Mouse (Mus musculus): ENCODE results near the gene Lrrfip2. TPM values are rescaled to one million over a fixed set of nuclear protein-coding genes. Genes with fewer than 3 reads are reported as not detected.

The Lrrfip2 gene
- polyA plus RNA-seq, 1 experiment from 2014 or later, result 39.6 TPM

DNA sequence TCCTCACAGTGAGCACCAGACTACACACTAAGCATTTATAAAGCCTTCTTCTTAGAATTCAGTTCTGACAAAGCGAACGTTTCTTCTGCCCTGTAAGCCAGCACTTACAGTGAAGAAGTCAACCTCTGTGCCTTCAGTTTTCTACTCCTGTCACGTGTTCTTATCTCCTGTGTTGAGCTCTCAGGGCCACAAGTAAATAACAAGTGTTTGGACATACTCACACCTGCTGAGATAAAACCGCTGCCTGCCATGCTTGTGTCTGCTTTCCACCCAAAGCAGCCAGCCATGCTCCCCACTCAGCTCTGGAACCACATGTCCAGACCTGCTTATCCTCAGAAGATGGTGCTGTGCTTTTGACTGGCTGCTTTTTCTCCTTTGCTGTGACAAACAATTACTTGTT lies 49.2 kb downstream of the Lrrfip2 start:
- Histone ChIP-seq H3K4me3 (replicated peaks; ENCODE audit: low read depth, low read length) (no peak overlapping the region), H3K27ac (no peak overlapping the region), H3K9me3 (replicated peaks; ENCODE audit: low read length) (no peaks in the 10 kb centered on the region), H3K4me1 (replicated peaks; ENCODE audit: insufficient read depth, low read length) (no peaks in the 10 kb centered on the region), H3K4me2 (ENCODE audit: low read length) (no peak overlapping the region), H3K36me3 (ENCODE audit: insufficient read depth, low read length) (0 out of 2 replicates have a peak, but pooled peaks cover 4% of the 10 kb centered on the region), H3K27me3 (ENCODE audit: insufficient read depth, low read length) (no peaks in the 10 kb centered on the region), H3K9ac (ENCODE audit: low read depth, low read length) (no peak overlapping the region)
- TF ChIP-seq CTCF (IDR thresholded peaks at IDR 0.05; ENCODE audit: low read depth), result no peak
- DNase-seq (ENCODE audit: low spot score), result no peak
- no peak for ATAC-seq (replicated peaks; ENCODE audit: low FRiP score, low read depth)
- 82% methylated on average over 4 of the region's 4 CpGs for WGBS

DNA sequence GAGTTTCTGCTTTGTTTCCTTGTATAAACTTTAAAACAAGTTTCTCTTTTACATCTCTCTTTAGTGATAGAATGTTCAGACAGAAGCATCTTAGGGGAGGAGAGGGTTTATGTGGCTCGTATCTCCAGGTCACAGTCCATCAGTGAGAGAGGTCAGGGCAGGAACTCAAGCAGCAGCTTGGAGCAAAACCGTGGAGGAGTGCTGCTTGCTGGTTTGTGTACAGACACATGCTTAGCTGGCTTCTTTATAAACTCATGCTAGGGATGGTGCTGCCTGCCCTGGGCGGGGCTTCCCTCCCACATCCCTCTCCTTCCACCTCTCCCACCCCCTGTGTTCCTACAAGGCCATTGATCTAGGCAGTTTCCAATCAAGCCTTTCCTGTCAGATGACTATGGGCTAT lies 53.0 kb downstream of the Lrrfip2 start:
- Histone ChIP-seq H3K4me2 (ENCODE audit: low read length) (no peak overlapping the region), H3K36me3 (ENCODE audit: insufficient read depth, low read length) (no peaks in the 10 kb centered on the region), H3K9me3 (replicated peaks; ENCODE audit: low read length) (no peaks in the 10 kb centered on the region), H3K4me3 (replicated peaks; ENCODE audit: low read depth, low read length) (no peak overlapping the region), H3K27me3 (ENCODE audit: insufficient read depth, low read length) (no peaks in the 10 kb centered on the region), H3K27ac (0 out of 2 replicates have a peak overlapping the region, but pooled peaks have one; percentile 4), H3K4me1 (replicated peaks; ENCODE audit: insufficient read depth, low read length) (no peaks in the 10 kb centered on the region), H3K9ac (ENCODE audit: low read depth, low read length) (no peak overlapping the region)
- WGBS, result 23% methylated on average over 3 of the region's 3 CpGs
- ATAC-seq (replicated peaks; ENCODE audit: low FRiP score, low read depth) (peak; percentile 43; the same call in 1 of the 2 replicates), DNase-seq (ENCODE audit: low spot score) (peak; percentile 57)
- TF ChIP-seq CTCF (IDR thresholded peaks at IDR 0.05; ENCODE audit: low read depth), result no peak

DNA sequence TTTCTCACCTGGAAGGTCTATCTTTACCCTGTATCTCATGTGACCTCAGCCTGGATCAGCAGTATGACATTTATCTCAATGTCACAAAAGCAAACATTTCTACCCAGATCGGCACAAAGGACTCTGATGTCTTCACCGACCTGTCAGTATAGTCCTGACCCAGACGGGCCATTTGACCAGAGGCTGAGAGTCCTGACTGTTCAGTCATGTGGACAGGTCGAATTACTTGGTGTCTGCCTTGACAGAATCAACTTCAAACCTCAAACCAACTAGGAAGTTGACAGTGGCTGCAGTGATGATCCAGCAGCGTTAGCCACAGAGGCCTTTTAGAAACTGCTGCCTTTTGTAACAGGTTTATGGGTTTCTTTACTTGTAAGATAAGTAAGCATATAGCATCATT lies 56.7 kb downstream of the Lrrfip2 start:
- Histone ChIP-seq H3K9ac (ENCODE audit: low read depth, low read length) (no peak overlapping the region), H3K27ac (no peak overlapping the region), H3K27me3 (ENCODE audit: insufficient read depth, low read length) (no peaks in the 10 kb centered on the region), H3K4me1 (replicated peaks; ENCODE audit: insufficient read depth, low read length) (no peaks in the 10 kb centered on the region), H3K9me3 (replicated peaks; ENCODE audit: low read length) (no peaks in the 10 kb centered on the region), H3K36me3 (ENCODE audit: insufficient read depth, low read length) (no peaks in the 10 kb centered on the region), H3K4me2 (ENCODE audit: low read length) (no peak overlapping the region), H3K4me3 (replicated peaks; ENCODE audit: low read depth, low read length) (no peak overlapping the region)
- 35% methylated on average over 5 of the region's 5 CpGs for WGBS
- TF ChIP-seq CTCF (IDR thresholded peaks at IDR 0.05; ENCODE audit: low read depth), result no peak
- DNase-seq (ENCODE audit: low spot score) (no peak), ATAC-seq (replicated peaks; ENCODE audit: low FRiP score, low read depth) (no peak)

DNA sequence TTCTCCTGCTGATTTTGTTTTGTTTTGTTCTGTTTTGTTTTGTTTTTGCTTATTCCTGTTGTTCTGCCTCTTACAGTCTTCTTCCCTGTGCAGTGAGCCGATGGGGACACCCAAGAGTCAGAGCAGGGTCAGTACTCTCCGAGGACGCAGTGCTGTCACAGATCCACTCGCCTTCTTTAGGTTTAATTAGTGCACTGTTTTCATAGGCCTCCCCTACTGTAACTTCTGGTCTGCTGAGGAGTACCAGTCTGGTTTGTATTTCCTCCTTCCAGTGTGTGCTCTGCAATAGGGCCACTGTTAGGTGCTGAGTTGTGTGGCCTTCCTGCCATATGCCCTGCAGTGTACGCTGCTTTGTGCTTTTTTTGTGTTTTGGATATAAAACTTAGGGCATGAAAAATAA lies 61.6 kb downstream of the Lrrfip2 start:
- Histone ChIP-seq H3K36me3 (ENCODE audit: insufficient read depth, low read length) (no peaks in the 10 kb centered on the region), H3K4me2 (ENCODE audit: low read length) (no peak overlapping the region), H3K4me1 (replicated peaks; ENCODE audit: insufficient read depth, low read length) (no peaks in the 10 kb centered on the region), H3K4me3 (replicated peaks; ENCODE audit: low read depth, low read length) (no peak overlapping the region), H3K27me3 (ENCODE audit: insufficient read depth, low read length) (no peaks in the 10 kb centered on the region), H3K9ac (ENCODE audit: low read depth, low read length) (no peak overlapping the region), H3K9me3 (replicated peaks; ENCODE audit: low read length) (no peaks in the 10 kb centered on the region), H3K27ac (no peak overlapping the region)
- no peak for TF ChIP-seq CTCF (IDR thresholded peaks at IDR 0.05; ENCODE audit: low read depth)
- DNase-seq (ENCODE audit: low spot score), result peak; percentile 57
- 45% methylated on average over 5 of the region's 5 CpGs for WGBS
- no peak for ATAC-seq (replicated peaks; ENCODE audit: low FRiP score, low read depth)

DNA sequence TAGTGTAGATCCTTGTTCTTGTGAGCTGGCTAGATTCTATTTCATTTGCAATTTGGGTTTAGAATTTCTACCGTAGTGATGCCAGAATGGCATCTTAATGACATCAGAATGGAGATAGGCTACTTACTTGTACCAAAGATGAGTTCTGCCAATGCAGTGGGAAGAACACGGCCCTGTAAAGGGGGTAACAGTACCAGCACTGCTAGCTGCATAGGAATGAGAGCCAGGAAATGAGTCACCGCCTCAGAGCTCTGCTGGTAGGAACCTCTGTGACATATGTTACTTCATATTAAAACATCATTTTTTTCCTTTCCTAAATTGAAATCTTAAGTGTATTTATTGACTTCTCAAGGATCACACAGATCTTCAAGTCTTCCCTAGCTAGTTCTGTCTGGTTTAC lies 64.8 kb downstream of the Lrrfip2 start:
- Histone ChIP-seq H3K36me3 (ENCODE audit: insufficient read depth, low read length) (no peaks in the 10 kb centered on the region), H3K9me3 (replicated peaks; ENCODE audit: low read length) (no peaks in the 10 kb centered on the region), H3K4me2 (ENCODE audit: low read length) (no peak overlapping the region), H3K4me3 (replicated peaks; ENCODE audit: low read depth, low read length) (no peak overlapping the region), H3K9ac (ENCODE audit: low read depth, low read length) (no peak overlapping the region), H3K4me1 (replicated peaks; ENCODE audit: insufficient read depth, low read length) (no peaks in the 10 kb centered on the region), H3K27ac (no peak overlapping the region), H3K27me3 (ENCODE audit: insufficient read depth, low read length) (no peaks in the 10 kb centered on the region)
- DNase-seq (ENCODE audit: low spot score) (no peak), ATAC-seq (replicated peaks; ENCODE audit: low FRiP score, low read depth) (no peak)
- 65% methylated on average over 3 of the region's 3 CpGs for WGBS
- no peak for TF ChIP-seq CTCF (IDR thresholded peaks at IDR 0.05; ENCODE audit: low read depth)

DNA sequence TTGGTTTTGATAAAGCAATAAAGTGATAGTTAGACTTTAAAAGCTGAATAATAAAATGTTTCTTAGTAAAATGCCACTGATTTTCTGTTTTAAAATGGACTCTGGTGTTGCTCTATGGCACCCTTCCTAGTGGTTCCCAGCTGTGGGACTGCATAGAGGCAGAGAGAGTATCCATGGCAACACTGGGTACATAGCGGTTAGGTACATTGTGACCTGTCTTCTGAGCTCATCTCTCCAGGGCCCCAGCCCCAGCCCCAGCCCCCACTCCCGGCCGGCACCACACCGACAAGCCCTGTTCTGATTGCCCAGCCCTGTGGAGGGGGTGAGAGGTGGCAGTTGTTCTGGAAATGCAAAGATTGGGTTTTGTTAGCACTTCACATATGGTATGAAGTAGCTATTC lies 67.5 kb downstream of the Lrrfip2 start:
- no peak for ATAC-seq (replicated peaks; ENCODE audit: low FRiP score, low read depth)

DNA sequence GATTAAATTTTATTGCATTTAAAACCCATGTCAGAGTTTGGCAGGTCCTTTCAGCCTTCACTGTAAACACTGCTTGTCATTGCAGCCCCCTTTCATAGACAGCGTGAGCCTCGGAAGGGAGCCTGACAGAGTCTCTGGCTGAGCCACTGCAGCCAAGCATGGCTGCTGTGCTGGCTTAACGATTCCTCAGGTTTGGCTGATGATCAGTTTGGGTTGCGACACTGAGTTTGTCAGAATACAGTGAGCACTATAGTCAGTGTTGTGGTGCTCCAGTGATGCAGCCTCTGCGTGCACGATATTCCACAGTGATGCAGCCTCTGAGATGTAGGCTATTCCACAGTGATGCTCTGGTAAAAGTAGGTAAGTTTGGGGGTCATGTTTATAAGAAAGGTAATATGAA lies 69.5 kb downstream of the Lrrfip2 start:
- ATAC-seq (replicated peaks; ENCODE audit: low FRiP score, low read depth), result no peak
- WGBS, result 86% methylated on average over 6 of the region's 6 CpGs
- no peak overlapping the region for H3K4me2 ChIP-seq (ENCODE audit: low read length)
- DNase-seq (ENCODE audit: low spot score), result no peak
- peaks cover 7% of the 10 kb centered on the region; the same call in 1 of the 2 replicates for H3K36me3 ChIP-seq (ENCODE audit: insufficient read depth, low read length)
- no peaks in the 10 kb centered on the region for H3K27me3 ChIP-seq (ENCODE audit: insufficient read depth, low read length)
- H3K9me3 ChIP-seq (replicated peaks; ENCODE audit: low read length), result no peaks in the 10 kb centered on the region
- no peak overlapping the region for H3K9ac ChIP-seq (ENCODE audit: low read depth, low read length)
- no peak for TF ChIP-seq CTCF (IDR thresholded peaks at IDR 0.05; ENCODE audit: low read depth)
- no peaks in the 10 kb centered on the region for H3K4me1 ChIP-seq (replicated peaks; ENCODE audit: insufficient read depth, low read length)
- no peak overlapping the region for H3K4me3 ChIP-seq (replicated peaks; ENCODE audit: low read depth, low read length)
- no peak overlapping the region for H3K27ac ChIP-seq

More for the DNA sequence above, 67.5 kb downstream of the Lrrfip2 start:
- H3K4me3 ChIP-seq (replicated peaks; ENCODE audit: low read depth, low read length), result no peak overlapping the region
- H3K9ac ChIP-seq (ENCODE audit: low read depth, low read length), result no peak overlapping the region
- no peaks in the 10 kb centered on the region for H3K9me3 ChIP-seq (replicated peaks; ENCODE audit: low read length)
- TF ChIP-seq CTCF (IDR thresholded peaks at IDR 0.05; ENCODE audit: low read depth), result no peak
- WGBS, result 80% methylated on average over 4 of the region's 4 CpGs
- DNase-seq (ENCODE audit: low spot score), result no peak
- no peak overlapping the region for H3K27ac ChIP-seq
- no peaks in the 10 kb centered on the region for H3K27me3 ChIP-seq (ENCODE audit: insufficient read depth, low read length)
- peaks cover 5% of the 10 kb centered on the region; the same call in 1 of the 2 replicates for H3K36me3 ChIP-seq (ENCODE audit: insufficient read depth, low read length)
- no peak overlapping the region for H3K4me2 ChIP-seq (ENCODE audit: low read length)
- no peaks in the 10 kb centered on the region for H3K4me1 ChIP-seq (replicated peaks; ENCODE audit: insufficient read depth, low read length)
